Mouse (Mus musculus): ENCODE data around the gene Tprg. TPM values are rescaled to one million over a fixed set of nuclear protein-coding genes. Genes with fewer than 3 reads are reported as not detected.

The Tprg gene
- polyA plus RNA-seq, 1 experiment from 2014 or later: 0.85 TPM

DNA sequence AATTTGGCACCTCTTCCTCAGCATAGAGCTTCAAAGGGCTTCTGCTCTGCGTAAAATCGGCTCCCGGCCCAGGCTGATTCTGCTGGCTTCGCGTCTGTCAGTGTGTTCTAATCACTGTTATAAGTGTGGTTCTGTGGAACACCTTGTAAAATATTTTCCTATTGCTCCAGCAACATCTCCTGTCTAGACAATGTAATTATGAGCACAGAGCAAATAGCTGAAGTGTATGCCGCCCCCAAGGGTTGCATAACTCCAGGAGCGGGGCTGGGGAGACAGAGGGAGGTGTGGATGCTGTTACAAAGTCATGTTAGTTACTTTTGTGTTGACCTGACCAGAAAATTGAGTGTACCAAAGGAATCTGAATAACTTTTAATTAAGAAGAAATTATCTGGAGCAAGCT lies 81.2 kb downstream of the Tprg start:
- H3K27ac ChIP-seq (ENCODE audit: low read length): no peak overlapping the region
- H3K36me3 ChIP-seq (ENCODE audit: control insufficient read depth, insufficient read depth, low read length): no peaks in the 10 kb centered on the region
- H3K9ac ChIP-seq (replicated peaks; ENCODE audit: low read depth, low read length): no peak overlapping the region
- H3K9me3 ChIP-seq (ENCODE audit: control insufficient read depth, low read depth, low read length): no peaks in the 10 kb centered on the region
- H3K4me3 ChIP-seq (ENCODE audit: low read depth, low read length): no peak overlapping the region
- H3K27me3 ChIP-seq (ENCODE audit: control insufficient read depth, insufficient read depth, low read length): no peaks in the 10 kb centered on the region
- WGBS: 78% methylated on average over 7 of the region's 7 CpGs
- no peak overlapping the region for H3K4me2 ChIP-seq (replicated peaks; ENCODE audit: low read depth, low read length)
- H3K4me1 ChIP-seq (ENCODE audit: control insufficient read depth, insufficient read depth, low read length): no peaks in the 10 kb centered on the region
- ATAC-seq (ENCODE audit: insufficient number of reproducible peaks, insufficient read depth, low FRiP score, low read depth): no peak

- Histone ChIP-seq H3K4me3 (ENCODE audit: low read depth, low read length) (no peak overlapping the region), H3K9me3 (ENCODE audit: control insufficient read depth, low read depth, low read length) (no peaks in the 10 kb centered on the region), H3K4me1 (ENCODE audit: control insufficient read depth, insufficient read depth, low read length) (no peaks in the 10 kb centered on the region), H3K36me3 (ENCODE audit: control insufficient read depth, insufficient read depth, low read length) (no peaks in the 10 kb centered on the region), H3K4me2 (replicated peaks; ENCODE audit: low read depth, low read length) (no peak overlapping the region), H3K9ac (replicated peaks; ENCODE audit: low read depth, low read length) (no peak overlapping the region), H3K27ac (ENCODE audit: low read length) (no peak overlapping the region), H3K27me3 (ENCODE audit: control insufficient read depth, insufficient read depth, low read length) (no peaks in the 10 kb centered on the region)
- 32% methylated on average over 5 of the region's 5 CpGs for WGBS
- no peak for ATAC-seq (ENCODE audit: insufficient number of reproducible peaks, insufficient read depth, low FRiP score, low read depth)
Observed at GRCm38 (mm10) chr16:25369984-25370412, 83.4 kb downstream of the Tprg start.

DNA sequence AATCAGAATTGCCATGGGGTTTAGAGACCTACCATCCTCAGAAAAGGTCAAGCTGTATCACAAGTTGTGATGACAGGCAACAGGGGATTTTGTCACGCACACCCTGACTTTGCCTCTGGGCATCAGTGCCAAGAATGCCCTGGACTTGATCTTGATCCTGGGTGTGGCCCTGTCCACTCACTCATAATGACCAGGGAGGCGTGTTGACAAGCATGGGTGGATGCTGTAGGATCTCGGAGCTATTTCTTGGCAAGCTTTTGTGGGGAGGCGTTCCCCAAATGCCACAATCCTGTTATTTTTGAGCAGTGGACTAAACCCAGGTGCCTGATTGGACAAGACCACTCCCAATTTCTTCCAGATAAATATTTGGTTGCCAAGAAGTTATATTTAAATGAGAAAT lies 87.5 kb downstream of the Tprg start:
- no peak for ATAC-seq (ENCODE audit: insufficient number of reproducible peaks, insufficient read depth, low FRiP score, low read depth)
- no peaks in the 10 kb centered on the region for H3K36me3 ChIP-seq (ENCODE audit: control insufficient read depth, insufficient read depth, low read length)
- no peak overlapping the region for H3K4me3 ChIP-seq (ENCODE audit: low read depth, low read length)
- H3K27ac ChIP-seq (ENCODE audit: low read length): no peak overlapping the region
- WGBS: 80% methylated on average over 4 of the region's 4 CpGs
- no peak overlapping the region for H3K4me2 ChIP-seq (replicated peaks; ENCODE audit: low read depth, low read length)
- no peaks in the 10 kb centered on the region for H3K27me3 ChIP-seq (ENCODE audit: control insufficient read depth, insufficient read depth, low read length)
- no peak overlapping the region for H3K9ac ChIP-seq (replicated peaks; ENCODE audit: low read depth, low read length)
- H3K4me1 ChIP-seq (ENCODE audit: control insufficient read depth, insufficient read depth, low read length): no peaks in the 10 kb centered on the region
- no peaks in the 10 kb centered on the region for H3K9me3 ChIP-seq (ENCODE audit: control insufficient read depth, low read depth, low read length)

- Histone ChIP-seq H3K4me3 (ENCODE audit: low read depth, low read length) (no peak overlapping the region), H3K9ac (replicated peaks; ENCODE audit: low read depth, low read length) (no peak overlapping the region), H3K4me2 (replicated peaks; ENCODE audit: low read depth, low read length) (no peak overlapping the region), H3K27me3 (ENCODE audit: control insufficient read depth, insufficient read depth, low read length) (no peaks in the 10 kb centered on the region), H3K9me3 (ENCODE audit: control insufficient read depth, low read depth, low read length) (no peaks in the 10 kb centered on the region), H3K27ac (ENCODE audit: low read length) (no peak overlapping the region), H3K4me1 (ENCODE audit: control insufficient read depth, insufficient read depth, low read length) (no peaks in the 10 kb centered on the region), H3K36me3 (ENCODE audit: control insufficient read depth, insufficient read depth, low read length) (no peaks in the 10 kb centered on the region)
- no peak for ATAC-seq (ENCODE audit: insufficient number of reproducible peaks, insufficient read depth, low FRiP score, low read depth)
- 56% methylated on average over 5 of the region's 5 CpGs for WGBS
Observed at GRCm38 (mm10) chr16:25374775-25375174, 88.2 kb downstream of the Tprg start.

GRCm38 (mm10) chr16:25376720-25377373 lies 90.2 kb downstream of the Tprg start:
- ATAC-seq (ENCODE audit: insufficient number of reproducible peaks, insufficient read depth, low FRiP score, low read depth): no peak
- Histone ChIP-seq H3K36me3 (ENCODE audit: control insufficient read depth, insufficient read depth, low read length) (no peaks in the 10 kb centered on the region), H3K9me3 (ENCODE audit: control insufficient read depth, low read depth, low read length) (no peaks in the 10 kb centered on the region), H3K4me3 (ENCODE audit: low read depth, low read length) (no peak overlapping the region), H3K27ac (ENCODE audit: low read length) (no peak overlapping the region), H3K4me2 (replicated peaks; ENCODE audit: low read depth, low read length) (no peak overlapping the region), H3K4me1 (ENCODE audit: control insufficient read depth, insufficient read depth, low read length) (no peaks in the 10 kb centered on the region), H3K27me3 (ENCODE audit: control insufficient read depth, insufficient read depth, low read length) (no peaks in the 10 kb centered on the region), H3K9ac (replicated peaks; ENCODE audit: low read depth, low read length) (no peak overlapping the region)
- WGBS: 43% methylated on average over 14 of the region's 14 CpGs

- H3K4me2 ChIP-seq (replicated peaks; ENCODE audit: low read depth, low read length): no peak overlapping the region
- 82% methylated on average over 4 of the region's 4 CpGs for WGBS
- H3K27ac ChIP-seq (ENCODE audit: low read length): no peak overlapping the region
- no peaks in the 10 kb centered on the region for H3K4me1 ChIP-seq (ENCODE audit: control insufficient read depth, insufficient read depth, low read length)
- ATAC-seq (ENCODE audit: insufficient number of reproducible peaks, insufficient read depth, low FRiP score, low read depth): no peak
- no peaks in the 10 kb centered on the region for H3K27me3 ChIP-seq (ENCODE audit: control insufficient read depth, insufficient read depth, low read length)
- H3K9me3 ChIP-seq (ENCODE audit: control insufficient read depth, low read depth, low read length): no peaks in the 10 kb centered on the region
- H3K9ac ChIP-seq (replicated peaks; ENCODE audit: low read depth, low read length): no peak overlapping the region
- H3K36me3 ChIP-seq (ENCODE audit: control insufficient read depth, insufficient read depth, low read length): no peaks in the 10 kb centered on the region
- no peak overlapping the region for H3K4me3 ChIP-seq (ENCODE audit: low read depth, low read length)
Observed at GRCm38 (mm10) chr16:25377695-25378094, 91.1 kb downstream of the Tprg start.

GRCm38 (mm10) chr16:25385498-25386192 lies 99.0 kb downstream of the Tprg start:
- 64% methylated on average over 6 of the region's 6 CpGs for WGBS
- Histone ChIP-seq H3K27ac (ENCODE audit: low read length) (no peak overlapping the region), H3K27me3 (ENCODE audit: control insufficient read depth, insufficient read depth, low read length) (no peaks in the 10 kb centered on the region), H3K36me3 (ENCODE audit: control insufficient read depth, insufficient read depth, low read length) (no peaks in the 10 kb centered on the region), H3K4me3 (ENCODE audit: low read depth, low read length) (no peak overlapping the region), H3K4me2 (replicated peaks; ENCODE audit: low read depth, low read length) (no peak overlapping the region), H3K4me1 (ENCODE audit: control insufficient read depth, insufficient read depth, low read length) (no peaks in the 10 kb centered on the region), H3K9ac (replicated peaks; ENCODE audit: low read depth, low read length) (no peak overlapping the region), H3K9me3 (ENCODE audit: control insufficient read depth, low read depth, low read length) (no peaks in the 10 kb centered on the region)
- no peak for ATAC-seq (ENCODE audit: insufficient number of reproducible peaks, insufficient read depth, low FRiP score, low read depth)

- no peaks in the 10 kb centered on the region for H3K27me3 ChIP-seq (ENCODE audit: control insufficient read depth, insufficient read depth, low read length)
- WGBS: 58% methylated on average over 1 of the region's 1 CpGs
- H3K9ac ChIP-seq (replicated peaks; ENCODE audit: low read depth, low read length): no peak overlapping the region
- H3K36me3 ChIP-seq (ENCODE audit: control insufficient read depth, insufficient read depth, low read length): no peaks in the 10 kb centered on the region
- no peaks in the 10 kb centered on the region for H3K9me3 ChIP-seq (ENCODE audit: control insufficient read depth, low read depth, low read length)
- ATAC-seq (ENCODE audit: insufficient number of reproducible peaks, insufficient read depth, low FRiP score, low read depth): no peak
- H3K4me3 ChIP-seq (ENCODE audit: low read depth, low read length): no peak overlapping the region
- no peak overlapping the region for H3K4me2 ChIP-seq (replicated peaks; ENCODE audit: low read depth, low read length)
- H3K4me1 ChIP-seq (ENCODE audit: control insufficient read depth, insufficient read depth, low read length): no peaks in the 10 kb centered on the region
- no peak overlapping the region for H3K27ac ChIP-seq (ENCODE audit: low read length)
Observed at GRCm38 (mm10) chr16:25394676-25395075, 108.1 kb downstream of the Tprg start.

Measured in stomach, embryonic 14.5 days (tissue).